Mouse (Mus musculus) intestine, embryonic 15.5 days (tissue): ENCODE measurements around the gene Dcxr. TPM values are rescaled to one million over a fixed set of nuclear protein-coding genes. Genes with fewer than 3 reads are reported as not detected.

Source experiments
- ATAC-seq: fragments of 200-750 bp; cut with Nextera tagmentation; 2 replicates; pipeline ENCODE4 v1.8.0; 2017; ENCODE audit warnings: moderate TSS enrichment, moderate library complexity
- H3K27ac ChIP-seq: fragments of 300-500 bp; sonication (generic); 2 replicates; pipeline ENCODE4 v1.5.1; 2015; ENCODE audit warnings: mild to moderate bottlenecking, inconsistent platforms
- H3K27me3 ChIP-seq: fragments of 300-500 bp; sonication (generic); replicated peaks from 2 replicates; pipeline ENCODE4 v1.6.1; 2015; ENCODE audit warnings: inconsistent platforms
- H3K36me3 ChIP-seq: fragments of 300-500 bp; sonication (generic); 2 replicates; pipeline ENCODE4 v1.6.1; 2015; ENCODE audit warnings: inconsistent platforms
- H3K4me1 ChIP-seq: fragments of 300-500 bp; sonication (generic); replicated peaks from 2 replicates; pipeline ENCODE4 v1.6.1; 2015; ENCODE audit warnings: inconsistent platforms
- H3K4me2 ChIP-seq: fragments of 300-500 bp; sonication (generic); replicated peaks from 2 replicates; pipeline ENCODE4 v1.6.1; 2015; ENCODE audit warnings: mild to moderate bottlenecking, inconsistent platforms
- H3K4me3 ChIP-seq: fragments of 300-500 bp; sonication (generic); replicated peaks from 2 replicates; pipeline ENCODE4 v1.5.1; 2015; ENCODE audit warnings: inconsistent platforms
- H3K9ac ChIP-seq: fragments of 300-500 bp; sonication (generic); 2 replicates; pipeline ENCODE4 v1.6.1; 2015; ENCODE audit warnings: inconsistent platforms
- H3K9me3 ChIP-seq: fragments of 300-500 bp; sonication (generic); 2 replicates; pipeline ENCODE4 v1.6.1; 2016; ENCODE audit warnings: inconsistent platforms
- WGBS: fragments of 180-500 bp; shearing (Covaris S2); methylation state at CpG from one replicate; pipeline ENCODE4 v1.1.7; 2015; 5-methylcytosine and 5-hydroxymethylcytosine counted together
- polyA plus RNA-seq: library from polyadenylated mRNA; unstranded; fragments of >200 nt; fragmentation: Nextera tagmentation; extraction: Ambion mirVana; gene quantifications from 2 replicates; pipeline ENCODE4 v1.2.1, GENCODE M21; 2015

The Dcxr gene
- polyA plus RNA-seq, 1 experiment from 2014 or later, result 31.3 TPM

DNA sequence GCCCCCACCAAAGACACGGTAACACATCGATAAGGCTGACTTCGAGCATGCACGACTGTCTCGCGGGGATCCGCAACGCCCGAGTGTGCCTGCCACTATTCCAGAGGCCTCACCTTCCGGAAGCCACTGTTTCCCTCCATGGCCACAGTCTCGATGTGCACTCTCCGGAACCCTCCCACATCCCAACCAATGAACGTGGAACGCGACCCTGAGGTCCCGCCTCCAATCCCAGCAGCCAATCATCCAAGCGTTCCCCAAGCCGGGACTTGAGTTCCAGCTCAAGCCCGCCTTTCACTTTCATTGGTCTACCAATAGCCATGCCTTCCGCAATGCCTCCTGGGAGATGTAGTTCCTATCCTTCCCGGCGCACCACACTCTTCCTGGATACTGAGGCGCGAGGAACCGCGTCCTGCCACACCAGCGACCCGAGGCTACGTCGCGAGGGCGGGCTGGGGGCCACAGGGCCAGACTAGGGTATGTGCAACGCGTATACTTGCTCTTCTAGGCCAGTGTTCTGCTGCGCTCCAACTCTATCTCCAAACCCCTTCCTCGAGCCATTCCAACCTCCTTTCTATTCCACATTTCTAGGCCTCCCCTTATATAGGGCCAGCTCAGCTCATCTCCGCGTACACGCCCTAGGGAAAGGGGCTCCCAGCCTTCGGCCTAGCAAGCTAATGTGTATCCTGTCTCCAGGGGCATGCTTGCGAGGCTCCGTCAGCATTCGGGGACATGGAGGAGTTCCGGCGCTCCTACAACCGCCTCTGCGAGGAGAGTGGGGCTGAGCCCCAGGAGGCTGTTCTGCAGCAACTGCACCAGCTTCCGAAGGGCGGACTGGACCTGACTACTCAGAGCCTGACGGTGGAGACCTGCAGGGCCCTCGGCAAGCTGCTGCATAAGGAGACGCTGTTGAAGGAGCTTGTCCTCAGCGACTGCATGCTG is 13.2 kb downstream of the Dcxr start, which contains the start of the genes Cenpx and Lrrc45:
Gene Cenpx (minus strand): TSS at position 159 of the 939 bp plus-strand sequence.
Gene Lrrc45 (plus strand): TSS at position 346 of the 939 bp plus-strand sequence.
- Histone ChIP-seq H3K27me3 (no peaks in the 10 kb centered on the region), H3K9me3 (no peaks in the 10 kb centered on the region), H3K27ac (peak within 1 kb of the TSS; percentile 72), H3K4me2 (peak within 1 kb of the TSS; percentile 93), H3K4me1 (peaks cover 32% of the 10 kb centered on the region), H3K4me3 (peak within 1 kb of the TSS; percentile 70), H3K36me3 (peaks cover 38% of the 10 kb centered on the region), H3K9ac (peak within 1 kb of the TSS; percentile 70)
- WGBS, result 1% methylated on average over 53 of the region's 53 CpGs
- ATAC-seq, result peak; percentile 96

DNA sequence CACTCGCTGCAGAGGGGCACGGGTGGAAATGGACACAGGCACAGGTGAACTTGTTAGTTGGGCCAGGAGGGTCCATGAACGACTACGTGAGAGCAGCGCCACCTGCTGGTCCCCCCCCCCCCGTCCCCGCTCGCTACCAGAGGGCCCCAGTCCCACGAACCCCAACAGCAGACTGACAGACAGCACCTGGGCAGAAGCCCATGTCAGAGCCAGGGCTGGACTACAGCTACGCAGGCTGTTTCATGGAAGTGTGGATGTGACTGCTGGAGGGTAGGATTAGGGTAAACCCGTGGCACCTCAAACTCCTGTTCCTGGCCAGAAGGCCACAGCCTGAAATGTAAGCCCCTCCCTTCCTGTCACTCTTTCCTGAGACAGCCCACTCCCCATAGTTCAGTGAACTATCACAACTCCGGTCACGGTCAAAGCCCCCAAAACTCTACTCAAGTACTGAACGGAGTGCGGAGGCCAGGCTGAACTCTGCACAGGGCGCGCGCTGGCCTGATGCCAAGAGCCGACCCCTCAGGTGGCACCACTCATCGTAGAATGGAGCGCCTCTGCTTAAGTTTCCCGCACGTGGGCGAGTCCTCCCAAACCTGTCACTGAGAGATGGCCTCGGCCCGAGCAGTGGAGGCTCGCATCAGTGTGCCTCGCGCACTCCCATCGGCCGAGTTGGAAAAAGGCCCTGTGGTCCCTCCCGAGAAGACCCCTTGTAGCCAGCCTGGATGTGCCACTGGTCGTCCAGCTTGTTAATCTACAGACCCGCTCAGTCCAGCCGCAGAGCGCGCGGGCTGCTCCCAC is 14.1 kb downstream of the Dcxr start:
- under 1% methylated on average over 37 of the region's 38 CpGs for WGBS
- Histone ChIP-seq H3K4me1 (peaks cover 39% of the 10 kb centered on the region), H3K9ac (peak overlapping the region; percentile 70), H3K4me2 (peak overlapping the region; percentile 93), H3K9me3 (no peaks in the 10 kb centered on the region), H3K4me3 (peak overlapping the region; percentile 70), H3K27me3 (no peaks in the 10 kb centered on the region), H3K36me3 (peaks cover 29% of the 10 kb centered on the region), H3K27ac (peak overlapping the region; percentile 72)
- ATAC-seq, result peak; percentile 38

DNA sequence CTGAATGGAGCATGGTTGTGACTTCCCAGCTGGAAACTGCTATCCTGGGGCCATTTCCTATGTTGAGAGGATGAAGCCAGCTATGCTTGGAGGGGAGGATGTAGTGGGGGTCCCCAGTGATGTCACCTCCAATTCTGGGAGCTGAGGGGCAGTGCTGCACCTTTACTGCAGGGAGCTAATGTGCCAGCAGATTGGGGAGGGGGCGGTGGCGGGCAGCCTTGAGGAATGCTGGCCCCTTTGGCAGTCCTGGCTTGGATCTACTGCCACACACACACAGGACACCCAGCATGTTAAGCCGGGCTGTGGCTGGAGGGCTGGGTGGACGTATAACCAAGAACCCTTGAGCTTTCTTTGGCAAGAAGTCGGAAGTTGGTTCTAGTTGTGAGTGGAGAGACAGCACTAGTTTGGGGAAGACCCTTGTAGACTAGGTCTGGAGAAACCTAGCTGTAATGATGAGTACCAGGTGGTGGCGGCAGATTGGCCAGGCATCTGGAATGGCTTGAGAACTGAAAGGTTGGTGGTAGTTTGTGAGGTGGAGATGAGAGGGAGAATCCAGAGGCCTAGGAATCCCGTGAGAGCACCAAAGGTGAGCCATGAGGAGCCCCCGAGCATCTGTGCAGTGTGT is 15.0 kb downstream of the Dcxr start:
- Histone ChIP-seq H3K9me3 (no peaks in the 10 kb centered on the region), H3K36me3 (peaks cover 20% of the 10 kb centered on the region), H3K9ac (peak overlapping the region; percentile 70; the same call in 1 of the 2 replicates), H3K4me3 (no peak overlapping the region), H3K4me2 (peak overlapping the region; percentile 93), H3K27me3 (no peaks in the 10 kb centered on the region), H3K4me1 (peaks cover 45% of the 10 kb centered on the region), H3K27ac (no peak overlapping the region)
- no peak for ATAC-seq
- 62% methylated on average over 8 of the region's 8 CpGs for WGBS

DNA sequence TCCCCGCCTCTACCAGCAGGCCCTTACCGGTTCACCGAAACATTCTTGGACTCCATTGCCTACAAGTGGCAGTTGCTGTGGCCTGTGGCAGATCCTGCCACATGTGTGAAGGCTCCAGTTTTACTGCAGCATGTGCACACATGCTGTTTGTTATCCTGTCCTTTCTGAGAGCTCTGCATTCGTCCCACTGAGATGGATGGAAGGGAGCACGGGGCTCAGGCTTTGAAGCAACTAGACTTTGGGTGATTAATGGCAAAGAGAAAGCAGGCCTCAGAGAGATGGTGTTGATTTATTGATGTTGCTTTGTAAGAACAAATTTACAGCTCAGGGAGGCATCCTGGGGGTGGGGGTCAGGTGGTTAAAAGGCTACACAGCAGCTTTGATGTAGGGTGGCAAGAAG is 16.4 kb downstream of the Dcxr start:
- Histone ChIP-seq H3K4me1 (peaks cover 54% of the 10 kb centered on the region), H3K36me3 (peaks cover 12% of the 10 kb centered on the region; the same call in 1 of the 2 replicates), H3K27ac (no peak overlapping the region), H3K9me3 (no peaks in the 10 kb centered on the region), H3K4me3 (no peak overlapping the region), H3K4me2 (no peak overlapping the region), H3K27me3 (no peaks in the 10 kb centered on the region), H3K9ac (no peak overlapping the region)
- 44% methylated on average over 5 of the region's 5 CpGs for WGBS
- ATAC-seq, result no peak

DNA sequence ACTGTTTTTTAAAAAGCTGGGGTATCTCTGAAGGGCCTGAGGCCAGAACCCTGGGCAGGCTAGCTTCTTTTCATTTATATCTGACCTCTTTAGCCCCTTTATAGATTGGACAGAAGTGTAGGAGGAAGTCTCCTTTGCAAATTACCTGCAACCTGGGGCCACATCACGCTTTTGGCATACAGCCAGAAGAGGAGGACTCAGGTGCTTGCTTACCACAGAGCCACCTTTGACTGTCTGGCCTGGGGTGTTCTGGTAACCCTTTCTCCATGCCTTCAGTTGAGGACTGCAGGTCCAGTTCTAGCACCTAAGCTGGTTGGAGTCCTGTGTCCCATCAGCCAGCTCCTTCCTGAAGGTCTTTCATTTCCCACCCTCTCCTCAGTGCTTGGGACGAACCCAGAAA is 17.5 kb downstream of the Dcxr start:
- ATAC-seq, result no peak
- 69% methylated on average over 2 of the region's 2 CpGs for WGBS
- Histone ChIP-seq H3K4me3 (no peak overlapping the region), H3K27me3 (no peaks in the 10 kb centered on the region), H3K9me3 (no peaks in the 10 kb centered on the region), H3K9ac (no peak overlapping the region), H3K27ac (peak overlapping the region; percentile 68), H3K4me1 (peaks cover 56% of the 10 kb centered on the region), H3K4me2 (no peak overlapping the region), H3K36me3 (peaks cover 7% of the 10 kb centered on the region; the same call in 1 of the 2 replicates)

DNA sequence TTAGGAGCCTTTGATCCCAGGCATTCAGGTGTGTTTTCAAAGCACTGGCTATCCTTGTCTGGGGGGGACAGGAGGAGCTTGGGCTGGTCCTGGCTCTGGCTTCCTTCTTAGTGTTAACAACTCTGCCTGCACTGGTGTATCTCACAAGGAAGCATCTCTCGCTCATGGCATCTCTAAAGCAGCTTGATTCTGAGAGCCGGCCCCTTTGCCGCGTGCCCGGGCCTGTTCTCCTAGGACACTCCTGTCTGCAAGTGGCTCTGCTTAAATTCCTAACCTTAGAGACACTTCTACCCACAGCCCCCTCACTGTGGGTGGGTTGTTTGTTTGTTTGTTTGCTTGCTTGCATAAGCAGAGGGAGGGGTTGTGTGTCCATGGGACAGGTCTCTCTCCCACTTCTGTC is 19.1 kb downstream of the Dcxr start:
- WGBS, result 43% methylated on average over 5 of the region's 5 CpGs
- H3K9me3 ChIP-seq, result no peaks in the 10 kb centered on the region
- H3K36me3 ChIP-seq, result peaks cover 12% of the 10 kb centered on the region; the same call in 1 of the 2 replicates
- 0 out of 2 replicates have a peak overlapping the region, but pooled peaks have one; percentile 13 for H3K27ac ChIP-seq
- no peak for ATAC-seq
- no peaks in the 10 kb centered on the region for H3K27me3 ChIP-seq
- no peak overlapping the region for H3K4me2 ChIP-seq
- no peak overlapping the region for H3K9ac ChIP-seq
- H3K4me3 ChIP-seq, result no peak overlapping the region
- H3K4me1 ChIP-seq, result peaks cover 61% of the 10 kb centered on the region

DNA sequence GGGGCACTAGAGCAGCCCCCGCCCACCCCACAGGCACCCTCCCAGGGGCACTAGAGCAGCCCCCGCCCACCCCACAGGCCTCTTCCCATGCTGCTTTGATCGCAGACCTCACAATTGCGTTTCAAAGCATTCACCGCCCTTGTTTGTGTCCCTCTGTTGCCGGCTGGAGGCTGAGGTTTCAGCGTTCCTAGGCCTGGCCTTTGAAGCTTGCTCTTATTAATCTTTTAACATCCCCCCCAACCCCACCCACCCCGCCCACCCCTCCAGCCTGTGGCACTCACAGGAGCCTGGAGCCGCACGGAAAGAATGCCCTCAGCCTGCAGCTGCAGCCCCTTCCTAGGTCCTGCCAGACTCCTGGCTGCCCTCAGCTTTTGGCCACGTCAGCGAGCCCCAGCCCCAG is 19.9 kb downstream of the Dcxr start:
- peaks cover 54% of the 10 kb centered on the region for H3K4me1 ChIP-seq
- no peak overlapping the region for H3K4me2 ChIP-seq
- H3K4me3 ChIP-seq, result no peak overlapping the region
- peaks cover 16% of the 10 kb centered on the region; the same call in 1 of the 2 replicates for H3K36me3 ChIP-seq
- no peaks in the 10 kb centered on the region for H3K9me3 ChIP-seq
- H3K27ac ChIP-seq, result no peak overlapping the region
- ATAC-seq, result no peak
- 30% methylated on average over 12 of the region's 12 CpGs for WGBS
- no peak overlapping the region for H3K9ac ChIP-seq
- H3K27me3 ChIP-seq, result no peaks in the 10 kb centered on the region

DNA sequence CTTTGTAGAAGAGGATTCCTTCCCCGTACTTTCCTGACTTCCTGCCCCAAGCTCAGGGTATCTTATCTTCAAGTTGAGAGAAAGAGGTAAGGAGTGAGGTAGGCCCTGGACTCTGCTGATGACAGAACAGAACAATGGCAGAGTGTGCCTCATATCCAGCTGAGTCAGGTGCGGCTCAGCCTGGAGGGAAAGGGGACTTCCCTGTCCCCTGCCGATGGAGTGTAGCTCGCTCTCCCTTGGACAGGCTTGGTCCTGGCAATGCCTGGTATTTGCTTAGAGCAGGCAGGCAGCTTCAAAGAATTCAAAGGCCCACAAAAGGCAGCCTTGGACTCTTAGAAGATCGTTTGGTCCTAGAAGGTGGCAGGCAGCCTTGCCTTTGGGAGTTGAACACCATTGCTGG is 21.0 kb downstream of the Dcxr start:
- Histone ChIP-seq H3K9me3 (no peaks in the 10 kb centered on the region), H3K4me3 (no peak overlapping the region), H3K36me3 (peaks cover 24% of the 10 kb centered on the region; the same call in 1 of the 2 replicates), H3K9ac (no peak overlapping the region), H3K27ac (no peak overlapping the region), H3K27me3 (no peaks in the 10 kb centered on the region), H3K4me1 (peaks cover 52% of the 10 kb centered on the region), H3K4me2 (no peak overlapping the region)
- ATAC-seq, result no peak
- 65% methylated on average over 5 of the region's 5 CpGs for WGBS

DNA sequence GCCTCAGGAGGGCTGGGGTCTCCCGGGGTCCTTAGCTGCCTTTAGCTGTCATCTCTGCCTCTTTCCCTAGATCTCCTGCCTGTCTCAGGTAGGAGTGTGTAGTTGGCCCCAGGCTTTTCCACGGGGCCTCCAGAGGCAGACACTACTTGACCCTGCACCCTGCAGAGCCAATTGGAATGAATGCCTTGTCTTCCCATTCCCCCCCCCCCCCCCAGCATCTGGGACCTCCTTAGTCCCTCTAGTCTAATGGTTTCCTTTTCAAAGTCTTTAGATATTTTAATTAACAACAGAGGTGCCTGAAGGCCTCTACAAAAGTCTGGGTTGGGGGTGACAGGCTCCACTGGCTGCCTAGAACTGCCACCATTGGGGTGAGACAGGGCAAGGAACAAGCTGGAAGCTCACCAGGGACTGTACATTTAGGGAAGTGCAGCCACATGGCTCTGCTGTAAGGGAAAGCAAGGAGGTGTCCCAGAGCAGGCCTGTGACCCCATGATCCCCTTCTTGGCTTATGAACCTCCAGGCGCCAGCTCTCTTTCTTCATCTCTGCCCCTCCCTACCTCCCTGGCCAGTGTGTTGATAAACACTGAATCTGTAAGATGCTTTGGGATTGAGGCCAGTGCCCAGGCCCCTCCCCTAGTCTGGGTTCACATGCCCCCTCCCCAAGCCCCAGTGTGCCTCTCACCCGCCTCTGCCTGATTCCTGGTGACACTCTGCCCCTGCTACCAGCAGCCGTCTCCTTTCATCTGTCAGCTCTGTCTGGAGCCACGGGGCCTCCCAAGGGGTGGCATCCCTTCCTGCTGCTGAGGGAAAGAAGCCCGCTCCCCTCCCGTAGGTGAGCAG is 22.4 kb downstream of the Dcxr start:
- peaks cover 45% of the 10 kb centered on the region for H3K4me1 ChIP-seq
- no peak for ATAC-seq
- no peaks in the 10 kb centered on the region for H3K27me3 ChIP-seq
- no peak overlapping the region for H3K27ac ChIP-seq
- H3K9ac ChIP-seq, result peak overlapping the region; percentile 3; the same call in 1 of the 2 replicates
- H3K4me3 ChIP-seq, result no peak overlapping the region
- peaks cover 20% of the 10 kb centered on the region; the same call in 1 of the 2 replicates for H3K36me3 ChIP-seq
- WGBS, result 38% methylated on average over 8 of the region's 8 CpGs
- no peaks in the 10 kb centered on the region for H3K9me3 ChIP-seq
- no peak overlapping the region for H3K4me2 ChIP-seq

DNA sequence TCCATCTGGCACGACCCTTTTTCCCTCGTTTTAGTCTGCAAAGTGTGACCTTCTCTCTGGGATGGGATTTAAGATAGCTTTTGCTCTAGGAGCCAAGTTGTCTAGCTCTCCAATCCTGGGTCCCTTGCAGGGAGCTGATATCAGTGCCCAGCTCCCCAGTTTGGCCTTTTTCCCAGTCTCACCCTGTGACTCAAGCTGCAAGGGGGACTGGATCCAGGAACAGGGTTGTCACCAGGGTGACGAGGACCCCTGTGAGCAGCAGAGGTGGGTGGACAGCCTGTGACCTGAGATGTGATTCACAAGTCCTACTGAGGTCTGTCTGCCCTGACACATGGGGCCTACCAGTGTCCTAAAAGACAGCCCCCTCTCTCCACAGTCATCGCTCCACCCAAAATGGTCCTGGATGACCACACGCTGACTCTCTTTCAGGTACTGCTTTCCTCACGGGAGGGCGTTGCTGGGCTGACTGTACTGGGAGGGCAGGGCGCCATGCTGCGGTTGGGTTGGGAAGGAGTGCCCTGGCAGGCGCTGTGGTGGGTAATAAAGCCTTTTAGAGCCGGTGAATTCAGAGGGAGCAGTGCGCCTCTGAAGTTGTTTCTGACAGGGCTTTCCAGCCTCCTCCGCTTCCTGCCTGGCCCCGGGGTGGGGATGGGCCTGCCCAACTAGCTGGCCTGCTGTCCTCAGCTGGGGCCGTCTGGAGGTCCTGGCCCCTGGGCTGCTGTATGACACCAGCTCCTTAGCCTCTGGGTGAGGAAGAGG is 23.2 kb downstream of the Dcxr start:
- Histone ChIP-seq H3K4me2 (no peak overlapping the region), H3K9me3 (no peaks in the 10 kb centered on the region), H3K9ac (peak overlapping the region; percentile 3; the same call in 1 of the 2 replicates), H3K4me1 (peaks cover 42% of the 10 kb centered on the region), H3K27ac (no peak overlapping the region), H3K4me3 (no peak overlapping the region), H3K36me3 (peaks cover 25% of the 10 kb centered on the region), H3K27me3 (no peaks in the 10 kb centered on the region)
- 45% methylated on average over 15 of the region's 15 CpGs for WGBS
- ATAC-seq, result no peak
